Mouse (Mus musculus) olfactory bulb, adult 2 months (tissue): ENCODE data around the gene Ccdc33.

Experiments
- CTCF ChIP-seq: fragments of 200-500 bp; IDR thresholded peaks from 2 replicates; pipeline ENCODE4 v1.5.1; 2012; ENCODE audit warnings: low read depth, mild to moderate bottlenecking, low read length, moderate library complexity; ENCODE audit not compliant: insufficient read depth
- POLR2A ChIP-seq: fragments of 200-500 bp; IDR thresholded peaks from 2 replicates; pipeline ENCODE4 v1.6.1; 2012; ENCODE audit warnings: mild to moderate bottlenecking, low read depth, low read length, moderate library complexity; ENCODE audit not compliant: insufficient read depth

DNA sequence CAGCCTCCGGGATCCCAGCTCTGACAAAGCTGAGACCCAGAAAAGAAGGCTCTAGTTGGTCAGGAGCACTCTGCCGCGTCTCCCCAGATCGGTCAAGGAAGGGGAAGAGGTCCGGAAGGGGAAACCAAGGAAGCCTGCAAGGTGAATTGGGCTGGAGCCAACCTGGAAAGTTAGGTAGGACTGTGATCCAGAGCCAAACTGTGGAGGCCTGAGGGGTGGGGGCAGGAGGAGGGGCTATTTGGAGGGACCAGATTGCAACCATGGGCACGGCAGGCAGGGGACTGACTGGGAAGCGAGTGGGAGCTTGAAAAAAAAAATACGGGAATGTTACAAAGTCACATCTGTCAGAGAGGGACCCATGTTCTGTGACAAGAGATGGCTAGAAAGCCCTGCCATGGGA is 10.9 kb upstream of the Ccdc33 start:
- TF ChIP-seq POLR2A (no peak), CTCF (no peak)
